Mouse (Mus musculus): Measurements from ENCODE around the gene Rasa3. TPM values are rescaled to one million over a fixed set of nuclear protein-coding genes. Genes with fewer than 3 reads are reported as not detected.

Gene Rasa3
- polyA plus RNA-seq, 1 experiment from 2014 or later = 34.4 TPM

DNA sequence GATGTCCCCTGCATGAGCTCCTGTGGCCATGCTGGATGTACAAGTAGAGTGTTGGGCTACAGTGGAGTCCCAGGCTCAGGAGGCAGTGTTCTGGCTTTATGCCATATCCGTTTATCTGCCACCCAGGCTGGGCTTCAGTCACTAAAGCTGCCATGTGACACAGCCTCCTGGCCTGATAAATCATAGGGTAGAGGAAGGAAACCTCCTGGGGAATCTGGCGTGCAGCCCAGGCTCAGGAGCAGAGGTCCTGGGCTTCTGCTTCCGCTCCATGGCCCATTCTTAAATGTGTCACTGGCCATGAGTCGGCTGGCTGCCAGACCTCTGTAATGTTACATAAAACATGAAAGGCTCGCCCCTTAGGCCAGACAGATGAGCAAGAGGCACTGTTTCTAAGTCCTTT, 146.5 kb downstream of the Rasa3 start:
- WGBS = 25% methylated on average over 5 of the region's 5 CpGs
- no peak overlapping the region for H3K27ac ChIP-seq (ENCODE audit: low read depth, low read length)
- H3K4me2 ChIP-seq (ENCODE audit: low read depth, low read length) = no peak overlapping the region
- H3K9ac ChIP-seq (replicated peaks; ENCODE audit: low read depth, low read length) = no peak overlapping the region
- H3K36me3 ChIP-seq (ENCODE audit: control insufficient read depth, insufficient read depth, low read length) = no peaks in the 10 kb centered on the region
- H3K9me3 ChIP-seq (ENCODE audit: control insufficient read depth, low read length) = no peaks in the 10 kb centered on the region
- peaks cover 18% of the 10 kb centered on the region; the same call in 1 of the 2 replicates for H3K4me1 ChIP-seq (ENCODE audit: control insufficient read depth, insufficient read depth, low read length)
- no peaks in the 10 kb centered on the region for H3K27me3 ChIP-seq (ENCODE audit: control insufficient read depth, insufficient read depth, low read length)
- no peak overlapping the region for H3K4me3 ChIP-seq (ENCODE audit: low read depth, low read length)
- peak; percentile 85 for ATAC-seq (ENCODE audit: low read depth)

DNA sequence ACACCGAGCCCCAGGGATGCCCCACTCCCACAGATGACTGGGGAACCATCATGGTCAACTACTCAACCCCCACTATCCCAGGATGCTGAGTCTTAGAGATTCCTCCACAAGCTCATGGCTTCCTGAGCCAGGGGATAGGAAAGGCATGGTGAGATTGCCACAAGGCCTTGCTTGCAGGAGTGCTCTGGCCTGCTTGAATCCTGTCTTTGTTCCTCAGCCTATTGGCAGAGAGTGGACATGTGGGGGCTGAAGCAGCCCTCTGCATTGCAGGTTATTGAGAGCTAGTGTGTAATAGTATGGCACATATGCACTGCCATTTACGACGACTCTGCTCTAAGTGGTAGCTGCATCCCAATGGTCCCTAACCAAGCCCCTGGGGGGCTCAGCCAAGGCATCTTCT, 147.0 kb downstream of the Rasa3 start:
- Histone ChIP-seq H3K36me3 (ENCODE audit: control insufficient read depth, insufficient read depth, low read length) (no peaks in the 10 kb centered on the region), H3K4me3 (ENCODE audit: low read depth, low read length) (no peak overlapping the region), H3K9ac (replicated peaks; ENCODE audit: low read depth, low read length) (no peak overlapping the region), H3K27ac (ENCODE audit: low read depth, low read length) (no peak overlapping the region), H3K4me2 (ENCODE audit: low read depth, low read length) (no peak overlapping the region), H3K9me3 (ENCODE audit: control insufficient read depth, low read length) (no peaks in the 10 kb centered on the region), H3K4me1 (ENCODE audit: control insufficient read depth, insufficient read depth, low read length) (peaks cover 18% of the 10 kb centered on the region; the same call in 1 of the 2 replicates), H3K27me3 (ENCODE audit: control insufficient read depth, insufficient read depth, low read length) (no peaks in the 10 kb centered on the region)
- peak; percentile 18; the same call in 1 of the 2 replicates for ATAC-seq (ENCODE audit: low read depth)
- WGBS = 65% methylated on average over 3 of the region's 3 CpGs

DNA sequence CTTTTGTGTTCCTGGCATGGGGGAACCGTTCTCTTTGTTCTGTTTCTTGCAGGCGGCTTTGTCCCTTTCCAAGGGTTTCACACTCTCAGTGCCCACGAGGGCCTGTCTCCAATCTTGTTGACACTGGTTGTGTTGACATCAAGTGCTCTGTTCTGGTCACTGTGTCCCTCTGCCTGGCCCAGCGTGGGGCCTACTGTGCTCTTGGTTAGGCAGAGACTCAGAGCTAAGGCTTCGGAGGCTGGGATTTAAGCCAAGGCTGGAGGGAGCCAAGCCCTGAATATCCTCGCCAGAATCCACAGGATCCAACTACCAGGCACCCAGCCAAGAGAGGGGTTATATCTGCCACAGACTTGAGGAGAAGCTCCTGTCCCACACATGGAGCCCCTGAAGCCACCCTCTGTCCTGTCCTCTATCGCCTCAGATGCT, 147.5 kb downstream of the Rasa3 start:
- H3K4me1 ChIP-seq (ENCODE audit: control insufficient read depth, insufficient read depth, low read length) = peaks cover 18% of the 10 kb centered on the region; the same call in 1 of the 2 replicates
- H3K9ac ChIP-seq (replicated peaks; ENCODE audit: low read depth, low read length) = no peak overlapping the region
- H3K27me3 ChIP-seq (ENCODE audit: control insufficient read depth, insufficient read depth, low read length) = no peaks in the 10 kb centered on the region
- no peak overlapping the region for H3K4me3 ChIP-seq (ENCODE audit: low read depth, low read length)
- no peak overlapping the region for H3K27ac ChIP-seq (ENCODE audit: low read depth, low read length)
- H3K9me3 ChIP-seq (ENCODE audit: control insufficient read depth, low read length) = no peaks in the 10 kb centered on the region
- 52% methylated on average over 7 of the region's 7 CpGs for WGBS
- ATAC-seq (ENCODE audit: low read depth) = peak; percentile 64
- H3K4me2 ChIP-seq (ENCODE audit: low read depth, low read length) = no peak overlapping the region
- H3K36me3 ChIP-seq (ENCODE audit: control insufficient read depth, insufficient read depth, low read length) = no peaks in the 10 kb centered on the region

DNA sequence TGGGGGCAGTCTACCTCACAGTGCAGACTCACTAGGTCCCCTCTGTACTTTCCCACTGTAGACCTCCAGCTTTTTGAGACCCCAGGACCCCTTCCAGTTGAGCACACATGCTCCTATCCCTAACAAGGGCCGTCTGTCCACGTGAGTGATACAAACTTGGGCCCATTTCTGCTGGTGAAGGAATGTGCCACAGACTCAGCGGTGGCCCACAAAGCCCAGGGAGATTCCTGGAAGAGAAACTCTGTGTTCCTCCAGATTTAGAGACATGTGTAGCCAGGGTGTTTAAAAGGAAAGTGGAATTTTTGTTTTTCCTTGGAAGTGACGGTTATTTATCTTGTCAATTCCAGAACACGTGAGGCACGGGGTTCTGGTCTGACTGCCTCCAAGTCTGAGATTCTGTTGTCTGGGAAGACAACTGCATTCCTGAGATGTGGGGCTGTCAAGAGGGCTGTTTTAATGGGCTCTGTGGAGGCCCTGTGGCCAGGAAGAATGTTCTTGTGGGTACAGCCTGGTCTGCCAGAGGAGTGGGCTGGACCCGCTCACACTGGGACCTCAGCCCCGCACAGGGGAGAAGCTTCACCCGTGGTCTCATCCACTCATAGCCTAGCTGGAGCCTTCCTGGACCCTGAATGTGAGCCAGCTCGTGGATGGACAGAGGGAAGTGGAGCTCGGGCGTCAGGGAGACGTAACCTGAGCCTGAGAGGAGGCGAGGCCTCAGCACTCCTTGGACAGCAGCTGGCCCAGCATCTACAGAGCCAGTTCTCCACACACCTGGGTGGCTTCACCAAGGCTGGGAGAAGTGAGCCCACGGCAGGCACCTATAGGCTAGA, 148.2 kb downstream of the Rasa3 start:
- 76% methylated on average over 15 of the region's 15 CpGs for WGBS
- H3K4me2 ChIP-seq (ENCODE audit: low read depth, low read length) = no peak overlapping the region
- no peak for ATAC-seq (ENCODE audit: low read depth)
- H3K9ac ChIP-seq (replicated peaks; ENCODE audit: low read depth, low read length) = no peak overlapping the region
- no peaks in the 10 kb centered on the region for H3K36me3 ChIP-seq (ENCODE audit: control insufficient read depth, insufficient read depth, low read length)
- no peak overlapping the region for H3K4me3 ChIP-seq (ENCODE audit: low read depth, low read length)
- peaks cover 18% of the 10 kb centered on the region; the same call in 1 of the 2 replicates for H3K4me1 ChIP-seq (ENCODE audit: control insufficient read depth, insufficient read depth, low read length)
- H3K27ac ChIP-seq (ENCODE audit: low read depth, low read length) = no peak overlapping the region
- H3K9me3 ChIP-seq (ENCODE audit: control insufficient read depth, low read length) = no peaks in the 10 kb centered on the region
- H3K27me3 ChIP-seq (ENCODE audit: control insufficient read depth, insufficient read depth, low read length) = no peaks in the 10 kb centered on the region

DNA sequence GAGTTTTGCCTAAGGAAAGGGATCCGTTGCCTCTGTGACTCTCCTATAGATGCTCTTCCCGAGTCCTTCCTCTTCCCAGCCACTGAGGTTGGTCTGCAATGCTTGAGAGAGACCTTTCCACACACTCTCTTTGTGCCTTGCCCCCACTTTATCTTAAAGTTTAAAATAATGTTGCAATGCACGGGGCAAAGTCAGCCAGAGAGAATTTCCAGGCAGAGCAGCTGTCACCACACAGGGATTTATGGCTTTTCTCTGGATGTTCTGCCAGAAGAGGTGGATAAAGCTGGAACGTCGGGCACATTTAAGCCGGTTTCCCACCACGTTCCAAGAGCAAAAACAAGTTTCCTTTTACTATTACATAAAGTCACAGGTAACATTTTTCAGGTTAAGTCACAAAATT, 156.0 kb downstream of the Rasa3 start:
- Histone ChIP-seq H3K36me3 (ENCODE audit: control insufficient read depth, insufficient read depth, low read length) (no peaks in the 10 kb centered on the region), H3K9ac (replicated peaks; ENCODE audit: low read depth, low read length) (no peak overlapping the region), H3K27me3 (ENCODE audit: control insufficient read depth, insufficient read depth, low read length) (no peaks in the 10 kb centered on the region), H3K4me1 (ENCODE audit: control insufficient read depth, insufficient read depth, low read length) (no peaks in the 10 kb centered on the region), H3K27ac (ENCODE audit: low read depth, low read length) (no peak overlapping the region), H3K4me3 (ENCODE audit: low read depth, low read length) (no peak overlapping the region), H3K9me3 (ENCODE audit: control insufficient read depth, low read length) (no peaks in the 10 kb centered on the region), H3K4me2 (ENCODE audit: low read depth, low read length) (no peak overlapping the region)
- WGBS = 57% methylated on average over 7 of the region's 7 CpGs
- no peak for ATAC-seq (ENCODE audit: low read depth)

DNA sequence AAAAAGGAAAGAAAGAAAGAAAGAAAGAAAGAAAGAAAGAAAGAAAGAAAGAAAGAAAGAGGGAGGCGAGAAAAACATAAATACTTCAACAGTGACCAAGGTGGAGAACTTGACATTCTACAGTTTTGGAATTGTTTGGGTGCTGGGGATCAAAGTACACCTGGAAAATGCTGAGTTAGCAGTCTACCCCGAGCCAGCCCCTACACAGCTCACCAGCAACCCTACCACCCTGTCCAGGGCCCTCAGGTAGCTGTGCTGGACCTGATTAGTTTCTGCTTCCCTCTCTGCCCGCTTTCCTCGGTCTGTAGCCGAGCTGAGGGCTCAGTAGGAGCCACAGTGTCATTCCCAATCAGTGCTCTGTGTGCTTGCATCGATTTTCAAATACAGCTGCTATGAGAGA, 157.1 kb downstream of the Rasa3 start:
- Histone ChIP-seq H3K4me2 (ENCODE audit: low read depth, low read length) (no peak overlapping the region), H3K27me3 (ENCODE audit: control insufficient read depth, insufficient read depth, low read length) (no peaks in the 10 kb centered on the region), H3K4me3 (ENCODE audit: low read depth, low read length) (no peak overlapping the region), H3K4me1 (ENCODE audit: control insufficient read depth, insufficient read depth, low read length) (no peaks in the 10 kb centered on the region), H3K36me3 (ENCODE audit: control insufficient read depth, insufficient read depth, low read length) (no peaks in the 10 kb centered on the region), H3K27ac (ENCODE audit: low read depth, low read length) (no peak overlapping the region), H3K9me3 (ENCODE audit: control insufficient read depth, low read length) (no peaks in the 10 kb centered on the region), H3K9ac (replicated peaks; ENCODE audit: low read depth, low read length) (no peak overlapping the region)
- no peak for ATAC-seq (ENCODE audit: low read depth)
- 75% methylated on average over 6 of the region's 6 CpGs for WGBS

- H3K27ac ChIP-seq (ENCODE audit: low read depth, low read length) = no peak overlapping the region
These were observed 157.9 kb downstream of the Rasa3 start for GRCm38 (mm10) chr8:13519503-13519902.

GRCm38 (mm10) chr8:13517284-13517781, 160.1 kb downstream of the Rasa3 start:
- no peaks in the 10 kb centered on the region for H3K27me3 ChIP-seq (ENCODE audit: control insufficient read depth, insufficient read depth, low read length)
- no peak overlapping the region for H3K27ac ChIP-seq (ENCODE audit: low read depth, low read length)
- H3K9ac ChIP-seq (replicated peaks; ENCODE audit: low read depth, low read length) = no peak overlapping the region
- no peaks in the 10 kb centered on the region for H3K36me3 ChIP-seq (ENCODE audit: control insufficient read depth, insufficient read depth, low read length)
- H3K4me2 ChIP-seq (ENCODE audit: low read depth, low read length) = no peak overlapping the region
- 94% methylated on average over 6 of the region's 6 CpGs for WGBS
- H3K4me3 ChIP-seq (ENCODE audit: low read depth, low read length) = no peak overlapping the region
- H3K9me3 ChIP-seq (ENCODE audit: control insufficient read depth, low read length) = no peaks in the 10 kb centered on the region
- H3K4me1 ChIP-seq (ENCODE audit: control insufficient read depth, insufficient read depth, low read length) = no peaks in the 10 kb centered on the region
- ATAC-seq (ENCODE audit: low read depth) = no peak

More at GRCm38 (mm10) chr8:13519503-13519902, 157.9 kb downstream of the Rasa3 start:
- ATAC-seq (ENCODE audit: low read depth) = no peak
- H3K9me3 ChIP-seq (ENCODE audit: control insufficient read depth, low read length) = no peaks in the 10 kb centered on the region
- H3K4me3 ChIP-seq (ENCODE audit: low read depth, low read length) = no peak overlapping the region
- no peaks in the 10 kb centered on the region for H3K4me1 ChIP-seq (ENCODE audit: control insufficient read depth, insufficient read depth, low read length)
- H3K4me2 ChIP-seq (ENCODE audit: low read depth, low read length) = no peak overlapping the region
- no peaks in the 10 kb centered on the region for H3K27me3 ChIP-seq (ENCODE audit: control insufficient read depth, insufficient read depth, low read length)
- no peaks in the 10 kb centered on the region for H3K36me3 ChIP-seq (ENCODE audit: control insufficient read depth, insufficient read depth, low read length)
- WGBS = 89% methylated on average over 9 of the region's 9 CpGs
- H3K9ac ChIP-seq (replicated peaks; ENCODE audit: low read depth, low read length) = no peak overlapping the region
